ENCODE assay signal across 21 mouse cellular contexts in the genomic region with DNA sequence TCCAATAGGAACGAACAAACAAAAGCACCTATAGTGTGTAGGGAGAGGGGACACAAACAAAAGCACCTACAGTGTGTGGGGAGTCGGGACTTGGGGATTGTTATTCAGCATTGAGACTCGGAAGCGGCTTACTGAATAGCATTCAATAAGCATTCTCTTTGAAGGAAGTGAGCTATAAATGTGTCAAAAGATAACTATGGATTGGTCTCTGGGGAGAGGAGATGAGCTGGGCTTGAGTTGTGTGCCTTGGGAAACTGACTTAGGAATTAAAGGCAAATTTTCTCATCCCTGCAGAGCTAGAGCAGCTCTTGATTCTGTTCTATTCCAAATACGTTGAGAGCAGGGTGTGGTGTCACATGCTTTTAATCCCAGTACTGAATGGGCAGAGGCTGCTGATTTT. TPM values are rescaled to one million over a fixed set of nuclear protein-coding genes. Genes with fewer than 3 reads are reported as not detected.
DNase-seq lines count a peak whose midpoint lies in the region; ATAC-seq and TF ChIP-seq lines count a peak whose summit lies in the region.
"Had no signal": no experiment of that assay in that cellular context is flagged by ENCODE, and none has a peak within 500 bp of the region (broad histone marks: within the 10 kb centered on the region; RNA-seq: fewer than 3 reads in every experiment).

No protein-coding gene starts in this region.

- peak; percentile 45 for DNase-seq in heart, adult 11 months
- no peak for DNase-seq in heart, embryonic 10.5 days (ENCODE audit: low spot score)
- peak; percentile 65 for DNase-seq in kidney, adult 2 months
- DNase-seq in kidney, postnatal 25 days, result no peak
- peak; percentile 69 for DNase-seq in kidney, postnatal 0 days (ENCODE audit: low spot score)
- DNase-seq in mesoderm, embryonic 11.5 days (ENCODE audit: low read depth, low spot score), result peak; percentile 21
- DNase-seq in cerebellum, adult 8-10 months, result no peak
- DNase-seq: adrenal gland, adult 2 months; adrenal gland, postnatal 10 days; adrenal gland, postnatal 25 days; cerebellum, adult 11 months; cerebellum, adult 18-20 months; cerebellum, adult 9-10 months; cerebellum, postnatal 10 days; cerebellum, postnatal 25 days had no signal

- no peaks in the 10 kb centered on the region for H3K27me3 ChIP-seq in heart, embryonic 10.5 days (ENCODE audit: insufficient read depth, poor library complexity, severe bottlenecking)
- H3K27me3 ChIP-seq in kidney, adult 2 months (replicated peaks; ENCODE audit: control insufficient read depth, insufficient read depth, low read length), result no peaks in the 10 kb centered on the region
- H3K27me3 ChIP-seq in kidney, postnatal 0 days (ENCODE audit: insufficient read depth, low read length), result no peaks in the 10 kb centered on the region
- no peaks in the 10 kb centered on the region for H3K27me3 ChIP-seq in kidney, embryonic 15.5 days
- H3K27me3 ChIP-seq: embryonic facial prominence, embryonic 12.5 days; forebrain, embryonic 13.5 days; forebrain, embryonic 15.5 days had no signal

- WGBS in heart, embryonic 10.5 days, result 76% methylated on average over 5 of the region's 5 CpGs
- WGBS in kidney, adult 2 months, result 57% methylated on average over 5 of the region's 5 CpGs
- WGBS in kidney, postnatal 0 days, result 48% methylated on average over 5 of the region's 5 CpGs
- WGBS in kidney, embryonic 15.5 days, result 62% methylated on average over 5 of the region's 5 CpGs

- no peak for ATAC-seq in kidney, postnatal 0 days (replicated peaks; ENCODE audit: low FRiP score, low read depth)
- ATAC-seq in kidney, embryonic 15.5 days (replicated peaks; ENCODE audit: low FRiP score), result no peak
- ATAC-seq: forebrain, embryonic 13.5 days; forebrain, embryonic 15.5 days had no signal

- no peak for TF ChIP-seq CTCF in kidney, adult 2 months (conservative IDR thresholded peaks at IDR 0.05; ENCODE audit: insufficient read depth, insufficient read length, low read depth, low read length)
- no peak for TF ChIP-seq CTCF in kidney, postnatal 0 days (IDR thresholded peaks at IDR 0.05; ENCODE audit: low read depth)

- H3K4me1 ChIP-seq in heart, embryonic 10.5 days, result peaks cover 10% of the 10 kb centered on the region
- H3K4me1 ChIP-seq in kidney, adult 2 months (ENCODE audit: control insufficient read depth, insufficient read depth, low read length), result no peaks in the 10 kb centered on the region
- H3K4me1 ChIP-seq in kidney, postnatal 0 days (replicated peaks; ENCODE audit: insufficient read depth, low read length), result no peaks in the 10 kb centered on the region
- no peaks in the 10 kb centered on the region for H3K4me1 ChIP-seq in kidney, embryonic 15.5 days
- H3K4me1 ChIP-seq: embryonic facial prominence, embryonic 10.5 days; forebrain, embryonic 13.5 days; forebrain, embryonic 15.5 days had no signal

- H3K27ac ChIP-seq in heart, embryonic 10.5 days, result no peak overlapping the region
- peak overlapping the region; percentile 56; the same call in 1 of the 2 replicates for H3K27ac ChIP-seq in kidney, adult 2 months (ENCODE audit: insufficient read depth, low read depth, low read length)
- no peak overlapping the region for H3K27ac ChIP-seq in kidney, postnatal 0 days
- no peak overlapping the region for H3K27ac ChIP-seq in kidney, embryonic 15.5 days
- H3K27ac ChIP-seq: embryonic facial prominence, embryonic 10.5 days; embryonic facial prominence, embryonic 12.5 days; forebrain, embryonic 13.5 days; forebrain, embryonic 15.5 days had no signal

- H3K9ac ChIP-seq in kidney, postnatal 0 days (ENCODE audit: low read depth, low read length), result no peak overlapping the region
- H3K9ac ChIP-seq in kidney, embryonic 15.5 days, result no peak overlapping the region
- H3K9ac ChIP-seq: embryonic facial prominence, embryonic 12.5 days; forebrain, embryonic 13.5 days; forebrain, embryonic 15.5 days had no signal

- no peak overlapping the region for H3K4me3 ChIP-seq in heart, embryonic 10.5 days
- no peak overlapping the region for H3K4me3 ChIP-seq in kidney, adult 2 months (ENCODE audit: insufficient read depth, low read depth, low read length)
- H3K4me3 ChIP-seq in kidney, postnatal 0 days (replicated peaks; ENCODE audit: low read depth, low read length), result no peak overlapping the region
- H3K4me3 ChIP-seq in kidney, embryonic 15.5 days (replicated peaks), result no peak overlapping the region
- H3K4me3 ChIP-seq: embryonic facial prominence, embryonic 10.5 days; embryonic facial prominence, embryonic 12.5 days; forebrain, embryonic 13.5 days; forebrain, embryonic 15.5 days had no signal

- no peaks in the 10 kb centered on the region for H3K9me3 ChIP-seq in heart, embryonic 10.5 days
- H3K9me3 ChIP-seq in kidney, postnatal 0 days (replicated peaks; ENCODE audit: low read length), result no peaks in the 10 kb centered on the region
- H3K9me3 ChIP-seq in kidney, embryonic 15.5 days (replicated peaks), result no peaks in the 10 kb centered on the region
- H3K9me3 ChIP-seq: embryonic facial prominence, embryonic 10.5 days; embryonic facial prominence, embryonic 12.5 days; forebrain, embryonic 13.5 days; forebrain, embryonic 15.5 days had no signal

- no peak overlapping the region for H3K4me2 ChIP-seq in kidney, postnatal 0 days (ENCODE audit: low read length)
- H3K4me2 ChIP-seq in kidney, embryonic 15.5 days, result no peak overlapping the region
- H3K4me2 ChIP-seq: embryonic facial prominence, embryonic 12.5 days; forebrain, embryonic 13.5 days; forebrain, embryonic 15.5 days had no signal

- H3K36me3 ChIP-seq in heart, embryonic 10.5 days, result no peaks in the 10 kb centered on the region
- no peaks in the 10 kb centered on the region for H3K36me3 ChIP-seq in kidney, adult 2 months (ENCODE audit: control insufficient read depth, insufficient read depth, low read length)
- H3K36me3 ChIP-seq in kidney, postnatal 0 days (ENCODE audit: insufficient read depth, low read length), result no peaks in the 10 kb centered on the region
- no peaks in the 10 kb centered on the region for H3K36me3 ChIP-seq in kidney, embryonic 15.5 days
- H3K36me3 ChIP-seq: embryonic facial prominence, embryonic 10.5 days; embryonic facial prominence, embryonic 12.5 days; forebrain, embryonic 15.5 days had no signal

- TF ChIP-seq POLR2A in kidney, adult 2 months (IDR thresholded peaks at IDR 0.05; ENCODE audit: low read depth, low read length), result no peak

RNA-seq across cellular contexts. Expression of gene Tmem100, which starts 54.0 kb away (rescaled TPM):
- 13.6 and 14.1 TPM in 2 replicates for polyA plus RNA-seq in heart, embryonic 10.5 days (2016; fragmentation: Nextera tagmentation; extraction: Ambion mirVana)
- 1.5 and 1.8 TPM in 2 replicates for polyA plus RNA-seq in kidney, adult 2 months (2012; rRNA removed)
- polyA plus RNA-seq in kidney, postnatal 0 days (2015; fragmentation: Nextera tagmentation; extraction: Ambion mirVana), result 37.3 and 37.9 TPM in 2 replicates
- 21.9 and 24.4 TPM in 2 replicates for polyA plus RNA-seq in kidney, embryonic 15.5 days (2015; fragmentation: Nextera tagmentation; extraction: Ambion mirVana)
- polyA plus RNA-seq: C2C12 had no signal

Comparison
In these comparisons a context has a peak if more than half of its experiments do, and no peak if none do; other contexts are left out.
1. DNase-seq: peak in heart, adult 11 months (single experiment), kidney, adult 2 months (single experiment), kidney, postnatal 0 days (single experiment) and mesoderm, embryonic 11.5 days (single experiment); none in heart, embryonic 10.5 days (single experiment), kidney, postnatal 25 days (0 of 2) and cerebellum, adult 8-10 months (single experiment).